Mouse (Mus musculus) heart, embryonic 12.5 days (tissue): ENCODE data around the gene Pim1. TPM values are rescaled to one million over a fixed set of nuclear protein-coding genes. Genes with fewer than 3 reads are reported as not detected.
"Not testable (repeated sequence)": the region's sequence is repeated elsewhere in the genome, so short reads cannot be mapped to it uniquely, and the experiment has no call there.

Experiments used
- ATAC-seq: fragments of 200-750 bp; cut with Nextera tagmentation; 2 replicates; pipeline ENCODE4 v1.8.0; 2017; ENCODE audit warnings: moderate TSS enrichment, moderate library complexity; ENCODE audit not compliant: insufficient number of reproducible peaks, low FRiP score
- H3K27ac ChIP-seq: fragments of 300-500 bp; sonication (generic); 2 replicates; pipeline ENCODE4 v1.5.1; 2016; ENCODE audit warnings: mild to moderate bottlenecking, moderate library complexity; ENCODE audit not compliant: poor library complexity, severe bottlenecking
- H3K27me3 ChIP-seq: fragments of 300-500 bp; sonication (generic); replicated peaks from 2 replicates; pipeline ENCODE4 v1.6.1; 2016; ENCODE audit warnings: mild to moderate bottlenecking, moderate library complexity
- H3K36me3 ChIP-seq: fragments of 300-500 bp; sonication (generic); 2 replicates; pipeline ENCODE4 v1.6.1; 2016; ENCODE audit warnings: mild to moderate bottlenecking, moderate library complexity
- H3K4me1 ChIP-seq: fragments of 300-500 bp; sonication (generic); replicated peaks from 2 replicates; pipeline ENCODE4 v1.6.1; 2016; ENCODE audit warnings: mild to moderate bottlenecking
- H3K4me2 ChIP-seq: fragments of 300-500 bp; sonication (generic); 2 replicates; pipeline ENCODE4 v1.6.1; 2016; ENCODE audit warnings: mild to moderate bottlenecking, moderate library complexity
- H3K4me3 ChIP-seq: fragments of 300-500 bp; sonication (generic); 2 replicates; pipeline ENCODE4 v1.5.1; 2016; ENCODE audit warnings: mild to moderate bottlenecking
- H3K9ac ChIP-seq: fragments of 300-500 bp; sonication (generic); 2 replicates; pipeline ENCODE4 v1.6.1; 2016; ENCODE audit warnings: mild to moderate bottlenecking, moderate library complexity
- H3K9me3 ChIP-seq: fragments of 300-500 bp; sonication (generic); replicated peaks from 2 replicates; pipeline ENCODE4 v1.6.1; 2016; ENCODE audit warnings: mild to moderate bottlenecking, moderate library complexity
- WGBS: fragments of 180-500 bp; shearing (Covaris S2); methylation state at CpG from one replicate; pipeline ENCODE4 v1.1.7; 2016; 5-methylcytosine and 5-hydroxymethylcytosine counted together
- polyA plus RNA-seq: library from polyadenylated mRNA; unstranded; fragments of >200 nt; fragmentation: Nextera tagmentation; extraction: Ambion mirVana; gene quantifications from 2 replicates; pipeline ENCODE4 v1.2.1, GENCODE M21; 2016

The Pim1 gene
- polyA plus RNA-seq, 1 experiment from 2014 or later = 25.1 TPM

DNA sequence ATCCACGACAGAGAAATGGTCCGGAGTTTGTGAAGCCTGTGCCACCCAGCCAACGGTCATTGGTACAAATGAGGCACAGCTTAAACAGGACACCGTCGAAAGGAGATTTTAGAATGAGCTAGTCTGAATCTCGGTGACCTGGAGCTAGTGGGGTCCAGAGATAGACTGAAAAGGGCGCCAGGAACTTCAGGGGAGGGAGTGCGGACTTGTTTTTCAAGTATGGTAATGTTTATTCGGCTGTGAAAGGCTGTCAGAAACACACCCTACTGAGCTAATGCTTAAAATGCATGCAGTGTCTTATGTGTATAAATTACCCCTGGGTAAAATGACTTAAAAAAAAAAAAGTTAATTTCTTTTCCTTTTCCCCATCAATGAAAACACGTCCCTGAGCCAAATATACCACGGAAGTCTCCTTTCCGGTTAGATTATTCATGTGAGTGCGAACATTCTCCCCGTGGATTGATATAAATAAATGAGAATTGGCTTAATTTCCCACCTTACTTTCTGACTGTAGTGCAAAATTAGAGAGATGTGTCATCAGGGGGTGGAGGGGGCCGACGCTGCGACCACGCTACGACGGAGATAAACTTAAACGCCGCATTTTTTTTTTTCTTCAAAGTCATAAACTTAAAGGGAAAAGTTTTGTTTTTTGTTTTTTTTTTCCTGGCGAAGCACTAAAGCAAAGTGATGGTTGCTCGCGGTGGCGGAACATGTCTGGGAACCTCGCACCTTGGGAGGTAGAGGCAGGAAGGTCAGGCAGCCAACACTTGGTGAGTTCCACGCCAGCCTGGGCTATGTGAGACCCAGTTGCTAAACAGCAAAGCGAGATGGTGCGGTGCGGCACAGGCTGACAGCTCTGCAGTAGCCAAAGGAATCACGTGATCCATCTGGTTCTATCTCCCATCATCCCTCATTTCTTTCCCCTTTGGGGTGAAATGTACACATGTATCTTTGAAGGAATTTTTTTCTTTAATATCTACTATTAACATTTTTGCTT lies 12.4 kb downstream of the Pim1 start:
- Histone ChIP-seq H3K36me3 (no peaks in the 10 kb centered on the region), H3K4me2 (peak overlapping the region; percentile 60), H3K27me3 (no peaks in the 10 kb centered on the region), H3K9ac (peak overlapping the region; percentile 11; the same call in 1 of the 2 replicates), H3K9me3 (no peaks in the 10 kb centered on the region), H3K4me1 (peaks cover 12% of the 10 kb centered on the region; the same call in 1 of the 2 replicates), H3K4me3 (peak overlapping the region; percentile 20), H3K27ac (0 out of 2 replicates have a peak overlapping the region, but pooled peaks have one; percentile 40)
- WGBS = 8% methylated on average over 32 of the region's 32 CpGs
- no peak for ATAC-seq

DNA sequence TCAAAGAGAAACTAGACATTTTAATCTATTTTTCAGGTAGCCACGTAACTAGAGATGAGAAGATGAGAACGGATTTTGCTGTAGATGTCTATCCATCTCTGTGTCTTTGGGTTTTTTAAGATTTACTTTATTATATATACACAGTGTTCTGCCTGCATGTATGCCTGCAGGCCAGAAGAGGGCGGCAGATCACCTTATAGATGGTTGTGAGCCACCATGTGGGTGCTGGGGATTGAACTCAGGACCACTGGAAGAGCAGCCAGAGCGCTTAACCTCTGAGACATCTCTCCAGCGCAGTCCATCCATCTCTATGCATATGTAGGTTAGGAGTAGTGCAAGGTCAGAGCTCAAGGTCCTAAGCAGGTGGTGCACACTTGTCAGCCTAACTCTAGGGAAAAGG lies 13.1 kb downstream of the Pim1 start:
- Histone ChIP-seq H3K4me3 (no peak overlapping the region), H3K4me2 (no peak overlapping the region), H3K9ac (no peak overlapping the region), H3K36me3 (no peaks in the 10 kb centered on the region), H3K9me3 (no peaks in the 10 kb centered on the region), H3K4me1 (peaks cover 8% of the 10 kb centered on the region; the same call in 1 of the 2 replicates), H3K27ac (no peak overlapping the region), H3K27me3 (no peaks in the 10 kb centered on the region)
- no peak for ATAC-seq
- 80% methylated on average over 5 of the region's 5 CpGs for WGBS

DNA sequence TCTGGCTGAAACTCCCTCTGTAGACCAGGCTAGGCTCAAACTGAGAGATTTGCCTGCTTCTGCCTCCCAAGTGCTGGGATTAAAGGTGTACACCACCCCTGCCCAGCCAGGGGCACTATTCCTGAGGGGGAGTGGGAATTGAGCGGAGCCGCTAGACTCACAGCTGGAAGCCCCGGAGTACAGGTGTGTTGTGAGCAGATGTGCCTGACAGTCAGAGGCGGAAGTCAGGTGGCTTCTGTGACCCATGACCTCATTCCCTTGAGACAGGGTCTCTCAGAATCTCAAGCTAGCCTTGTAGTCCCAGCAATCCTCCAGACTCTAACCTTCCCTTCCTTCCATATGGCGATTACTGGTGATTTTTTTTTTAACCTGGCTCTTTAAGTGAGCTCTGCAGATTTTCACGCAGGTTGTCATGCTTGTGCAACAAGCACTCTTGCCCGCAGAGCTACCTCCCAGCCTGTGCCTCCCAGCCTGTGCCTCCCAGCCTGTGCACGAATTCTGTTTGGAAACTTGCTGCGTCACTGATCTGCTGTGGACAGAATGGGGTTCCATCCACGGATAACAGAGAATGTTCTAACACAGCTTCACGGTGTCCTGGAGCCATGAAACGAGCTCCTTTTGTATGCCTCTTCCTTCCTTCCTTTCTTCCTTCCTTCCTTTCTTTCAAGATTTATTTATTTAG lies 18.5 kb downstream of the Pim1 start:
- Histone ChIP-seq H3K9ac (no peak overlapping the region), H3K9me3 (no peaks in the 10 kb centered on the region), H3K36me3 (no peaks in the 10 kb centered on the region), H3K4me1 (no peaks in the 10 kb centered on the region), H3K27ac (no peak overlapping the region; the same call in 1 of the 2 replicates), H3K4me3 (no peak overlapping the region), H3K27me3 (no peaks in the 10 kb centered on the region), H3K4me2 (no peak overlapping the region)
- WGBS = 65% methylated on average over 12 of the region's 12 CpGs
- ATAC-seq = peak; percentile 86

DNA sequence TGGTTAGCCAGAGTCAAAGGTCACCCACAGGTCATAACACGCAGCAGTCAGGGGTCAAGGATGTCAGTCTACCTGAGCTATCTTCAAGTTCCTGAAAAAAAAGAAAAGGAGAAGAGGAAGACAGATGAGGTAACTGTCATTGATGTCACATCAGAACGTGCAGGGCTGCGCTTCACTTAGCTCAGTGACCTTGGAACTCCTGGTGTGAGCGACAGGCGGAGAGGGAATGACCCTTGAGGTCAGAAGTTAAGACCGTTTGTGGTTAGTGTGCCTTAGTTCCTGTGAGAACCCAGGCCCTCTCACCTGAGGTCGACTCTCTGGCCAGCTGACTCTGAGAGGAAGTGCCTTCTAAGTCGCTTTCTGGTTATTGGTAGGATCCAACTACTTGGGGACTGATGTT lies 20.1 kb downstream of the Pim1 start:
- 57% methylated on average over 8 of the region's 8 CpGs for WGBS
- Histone ChIP-seq H3K4me3 (no peak overlapping the region), H3K36me3 (no peaks in the 10 kb centered on the region), H3K27me3 (no peaks in the 10 kb centered on the region), H3K4me1 (no peaks in the 10 kb centered on the region), H3K4me2 (no peak overlapping the region), H3K27ac (no peak overlapping the region), H3K9ac (no peak overlapping the region), H3K9me3 (no peaks in the 10 kb centered on the region)
- no peak for ATAC-seq

DNA sequence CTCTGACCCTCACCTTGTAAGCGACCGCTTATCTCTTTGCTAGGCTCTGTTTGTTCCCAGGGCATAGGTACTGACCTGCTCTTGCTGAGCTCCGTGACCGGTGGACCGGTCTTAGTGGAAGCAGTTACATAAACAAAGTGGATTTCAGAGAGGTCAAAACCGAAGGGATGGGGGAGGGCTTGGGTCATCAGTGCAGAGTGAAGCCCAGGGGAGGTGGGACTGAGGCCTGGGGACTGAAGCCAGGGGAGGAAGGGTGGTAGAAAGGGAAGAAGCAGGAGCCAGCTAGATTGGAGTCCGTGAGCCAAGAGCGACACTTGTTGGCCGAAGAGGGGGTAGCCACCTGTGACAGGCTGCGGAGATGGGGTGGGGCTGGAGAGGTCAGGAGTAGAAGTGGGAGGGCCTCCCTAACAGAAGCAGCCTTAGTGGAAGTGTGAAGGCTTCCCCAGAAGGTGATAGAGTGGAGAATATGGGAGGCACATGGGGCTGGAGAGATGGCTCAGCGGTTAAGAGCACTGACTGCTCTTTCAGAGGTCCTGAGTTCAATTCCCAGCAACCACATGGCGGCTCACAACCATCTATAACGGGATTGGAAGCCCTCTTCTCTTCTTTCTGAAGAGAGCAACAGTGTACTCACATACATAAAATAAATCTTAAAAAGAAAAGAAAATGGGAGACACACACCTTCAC lies 22.6 kb downstream of the Pim1 start:
- Histone ChIP-seq H3K9ac (no peak overlapping the region), H3K9me3 (no peaks in the 10 kb centered on the region), H3K27ac (no peak overlapping the region), H3K4me1 (no peaks in the 10 kb centered on the region), H3K36me3 (no peaks in the 10 kb centered on the region), H3K4me2 (no peak overlapping the region), H3K27me3 (no peaks in the 10 kb centered on the region), H3K4me3 (no peak overlapping the region)
- ATAC-seq = peak; percentile 76
- WGBS = 29% methylated on average over 13 of the region's 13 CpGs

DNA sequence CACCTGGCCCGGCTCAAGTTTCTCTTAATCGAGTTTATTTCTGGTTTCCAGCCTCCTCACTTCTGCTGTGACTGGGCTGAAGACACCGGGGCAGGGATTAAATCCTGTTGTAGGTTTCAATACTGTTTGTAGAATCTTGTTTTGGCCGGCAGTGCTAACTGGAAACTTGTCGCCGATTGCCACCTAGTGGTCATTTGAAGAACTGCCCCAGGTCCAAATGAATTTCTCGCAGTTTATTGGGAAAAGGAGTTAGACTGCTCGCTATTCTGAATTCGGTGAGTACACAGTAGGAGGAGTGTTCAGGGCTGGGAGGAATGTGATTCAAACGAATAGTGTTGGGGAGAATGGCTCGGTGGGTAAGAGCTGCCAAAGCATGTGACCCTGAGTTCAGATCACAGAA lies 23.9 kb downstream of the Pim1 start:
- no peak overlapping the region for H3K9ac ChIP-seq
- no peak for ATAC-seq

DNA sequence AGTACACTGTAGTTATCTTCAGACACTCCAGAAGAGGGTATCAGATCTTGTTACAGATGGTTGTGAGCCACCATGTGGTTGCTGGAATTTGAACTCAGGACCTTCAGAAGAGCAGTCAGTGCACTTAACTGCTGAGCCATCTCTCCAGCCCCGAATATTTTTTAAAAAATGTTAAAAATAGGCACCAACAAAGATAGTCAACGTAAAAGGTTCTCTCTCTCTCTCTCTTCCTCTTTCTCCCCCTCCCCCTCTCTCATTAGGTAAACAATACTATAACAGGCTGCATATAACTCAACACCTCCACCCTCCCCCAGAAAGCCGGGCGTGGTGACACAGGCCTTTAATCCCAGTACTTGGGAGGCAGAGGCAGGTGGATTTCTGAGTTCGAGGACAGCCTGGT lies 28.1 kb downstream of the Pim1 start:
- H3K9ac ChIP-seq, H3K36me3 ChIP-seq, H3K4me1 ChIP-seq, ATAC-seq, H3K4me3 ChIP-seq, H3K27me3 ChIP-seq, H3K4me2 ChIP-seq, H3K9me3 ChIP-seq, H3K27ac ChIP-seq: not testable (repeated sequence)
- 85% methylated on average over 5 of the region's 5 CpGs for WGBS

More for the DNA sequence above, 23.9 kb downstream of the Pim1 start:
- H3K9me3 ChIP-seq = no peaks in the 10 kb centered on the region
- no peaks in the 10 kb centered on the region for H3K27me3 ChIP-seq
- no peak overlapping the region for H3K27ac ChIP-seq
- no peaks in the 10 kb centered on the region for H3K4me1 ChIP-seq
- no peaks in the 10 kb centered on the region for H3K36me3 ChIP-seq
- 3% methylated on average over 11 of the region's 11 CpGs for WGBS
- no peak overlapping the region for H3K4me2 ChIP-seq
- no peak overlapping the region for H3K4me3 ChIP-seq

DNA sequence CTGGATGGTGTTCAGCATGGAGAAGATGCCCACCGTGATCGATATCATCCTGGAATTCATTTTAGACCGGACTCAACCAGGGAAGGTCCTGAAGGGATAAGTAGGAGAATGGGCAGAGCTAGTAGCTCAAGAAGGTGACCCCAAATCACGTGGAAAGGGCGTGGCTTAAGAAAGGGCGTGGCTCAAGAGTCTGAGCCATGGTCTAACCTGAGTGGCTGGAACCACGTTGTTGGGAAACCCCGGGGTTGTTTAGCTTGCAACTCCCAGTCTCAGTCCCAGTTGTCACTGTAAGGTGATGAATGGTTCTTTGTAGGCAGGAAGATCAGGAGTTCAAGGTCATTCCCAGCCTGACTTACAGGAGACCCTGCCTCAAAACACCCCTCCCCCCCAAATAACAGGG lies 29.2 kb downstream of the Pim1 start:
- WGBS = 70% methylated on average over 8 of the region's 8 CpGs
- H3K4me1 ChIP-seq = no peaks in the 10 kb centered on the region
- no peak overlapping the region for H3K4me2 ChIP-seq
- H3K27ac ChIP-seq = no peak overlapping the region
- no peak overlapping the region for H3K4me3 ChIP-seq
- no peaks in the 10 kb centered on the region for H3K36me3 ChIP-seq
- H3K9ac ChIP-seq = no peak overlapping the region
- no peaks in the 10 kb centered on the region for H3K9me3 ChIP-seq
- no peaks in the 10 kb centered on the region for H3K27me3 ChIP-seq
- ATAC-seq = no peak

DNA sequence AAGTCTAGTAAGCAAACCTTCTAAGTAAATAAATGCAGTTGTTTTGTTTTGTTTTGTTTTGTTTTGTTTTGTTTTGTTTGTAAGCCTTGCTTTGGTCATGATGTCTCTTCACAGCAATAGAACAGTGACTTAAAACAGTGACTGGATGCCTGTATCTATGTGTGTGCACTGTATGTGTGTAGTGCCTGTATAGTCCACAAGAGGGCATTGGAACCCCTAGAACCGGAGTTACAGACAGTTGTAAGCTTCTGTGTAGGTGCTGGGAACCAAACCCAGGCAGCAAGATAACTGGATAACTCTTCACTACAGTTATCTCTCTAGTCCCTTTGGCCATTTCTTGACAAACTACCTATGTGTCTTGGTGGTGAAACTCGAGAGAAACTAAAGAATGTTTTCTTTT lies 35.1 kb downstream of the Pim1 start:
- Histone ChIP-seq H3K4me3 (no peak overlapping the region), H3K4me2 (no peak overlapping the region), H3K27ac (no peak overlapping the region), H3K9me3 (0 out of 2 replicates have a peak, but pooled peaks cover 5% of the 10 kb centered on the region), H3K36me3 (no peaks in the 10 kb centered on the region), H3K4me1 (no peaks in the 10 kb centered on the region), H3K27me3 (no peaks in the 10 kb centered on the region), H3K9ac (no peak overlapping the region)
- WGBS = 77% methylated on average over 2 of the region's 2 CpGs
- no peak for ATAC-seq

DNA sequence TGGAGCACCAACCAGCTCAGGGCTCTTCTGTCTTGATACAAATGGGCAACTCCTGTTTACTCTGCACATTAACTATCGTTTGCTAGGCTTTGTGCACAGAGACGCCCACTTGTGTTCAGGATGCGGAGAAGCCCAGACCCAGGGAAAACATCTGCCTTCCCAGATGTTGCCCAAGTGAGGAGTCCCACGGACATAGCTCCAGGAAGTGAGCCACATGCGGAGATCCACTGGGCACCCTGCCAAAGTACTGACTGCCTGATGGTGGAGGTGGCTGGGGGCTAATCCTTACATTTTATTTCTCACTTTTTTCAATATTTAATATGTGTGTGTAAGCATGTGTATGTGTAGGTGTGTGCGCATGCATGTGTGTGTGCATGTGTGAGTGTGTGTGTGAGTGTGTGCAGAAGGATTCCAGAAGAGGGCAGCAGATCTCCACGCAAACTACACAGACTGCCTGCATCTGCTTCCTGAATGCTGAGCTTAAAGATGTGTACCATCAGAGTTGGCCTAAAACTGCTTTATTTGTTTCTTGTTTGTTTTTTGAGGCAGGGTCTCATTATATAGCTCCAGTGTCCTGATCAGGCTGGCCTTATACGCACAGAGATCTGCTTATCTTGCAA lies 38.1 kb downstream of the Pim1 start:
- no peak for ATAC-seq
- Histone ChIP-seq H3K4me1 (peaks cover 4% of the 10 kb centered on the region), H3K4me3 (no peak overlapping the region), H3K9ac (no peak overlapping the region), H3K4me2 (no peak overlapping the region), H3K36me3 (no peaks in the 10 kb centered on the region), H3K27ac (no peak overlapping the region), H3K27me3 (no peaks in the 10 kb centered on the region), H3K9me3 (0 out of 2 replicates have a peak, but pooled peaks cover 5% of the 10 kb centered on the region)
- WGBS = 85% methylated on average over 8 of the region's 8 CpGs
